Mouse (Mus musculus) c-Kit-positive CD71-negative TER-119-negative erythroid progenitor cells, embryonic 14.5 days (primary cell): Measurements from ENCODE around the gene Fgfr2.
"Not testable (repeated sequence)": the region's sequence is repeated elsewhere in the genome, so short reads cannot be mapped to it uniquely, and the experiment has no call there.

Experiments
- DNase-seq: peaks from one replicate; pipeline ENCODE4 v3.0.0-alpha.2; 2013; ENCODE audit warnings: low read depth

Fgfr2 gene

DNA sequence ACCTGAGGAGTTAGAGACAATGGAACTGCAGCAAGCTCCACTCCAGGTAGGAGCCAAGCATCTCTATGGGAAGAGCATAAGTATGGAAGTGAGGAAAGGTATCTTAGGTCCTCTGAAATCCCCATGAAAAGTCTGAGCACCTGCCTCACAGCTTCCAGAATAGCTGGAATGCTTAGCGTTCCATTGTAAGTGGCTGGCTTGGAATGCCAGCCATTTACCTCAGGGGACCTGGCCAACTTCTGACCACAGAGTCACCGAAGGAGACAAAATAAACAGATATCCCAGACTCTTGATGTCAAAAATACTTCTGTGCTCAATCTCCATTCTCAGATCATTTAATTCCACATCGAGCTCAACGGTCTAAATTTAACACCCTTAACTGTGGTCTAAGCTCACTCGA, 2946.1 kb downstream of the Fgfr2 start:
- DNase-seq: no peak

DNA sequence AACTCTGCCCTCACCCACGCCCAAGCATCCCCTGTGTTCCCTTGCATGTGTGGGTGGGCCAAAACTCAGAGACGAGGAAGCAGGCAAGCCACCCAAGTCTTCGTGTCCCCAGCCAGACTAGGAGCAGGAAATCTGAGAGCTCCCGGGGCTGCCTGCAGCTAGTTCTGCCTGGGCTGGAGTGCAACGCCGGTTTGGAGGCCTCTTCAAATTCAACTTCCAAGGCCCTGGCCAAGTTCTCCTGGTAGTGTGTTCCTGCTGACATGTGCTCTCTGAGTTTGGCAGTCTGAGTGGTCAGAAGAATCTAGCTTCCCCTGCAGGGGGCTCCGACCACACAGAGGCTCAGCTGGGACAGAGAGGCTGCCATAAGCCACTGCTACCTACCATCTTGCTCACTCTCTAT, 2948.6 kb downstream of the Fgfr2 start:
- no peak for DNase-seq

DNA sequence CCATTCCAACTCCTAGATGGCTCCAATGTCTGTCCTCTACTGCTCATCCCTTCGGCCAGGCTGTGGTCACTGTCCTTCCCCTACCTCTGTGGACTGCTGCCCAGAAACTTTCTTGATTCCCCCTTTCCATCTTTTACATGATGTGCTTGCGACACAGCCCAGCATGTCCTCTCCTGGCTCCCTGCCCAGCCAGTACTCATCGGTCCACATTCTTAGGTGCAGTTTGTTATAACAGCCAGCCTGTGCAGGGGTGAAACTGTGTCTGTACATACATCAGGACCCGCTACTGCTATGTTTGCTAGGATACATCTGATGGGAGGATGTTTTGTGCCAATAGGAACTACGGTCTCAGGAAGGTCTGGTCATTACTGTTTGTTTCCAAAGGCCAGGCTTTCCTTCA, 2949.2 kb downstream of the Fgfr2 start:
- no peak for DNase-seq

DNA sequence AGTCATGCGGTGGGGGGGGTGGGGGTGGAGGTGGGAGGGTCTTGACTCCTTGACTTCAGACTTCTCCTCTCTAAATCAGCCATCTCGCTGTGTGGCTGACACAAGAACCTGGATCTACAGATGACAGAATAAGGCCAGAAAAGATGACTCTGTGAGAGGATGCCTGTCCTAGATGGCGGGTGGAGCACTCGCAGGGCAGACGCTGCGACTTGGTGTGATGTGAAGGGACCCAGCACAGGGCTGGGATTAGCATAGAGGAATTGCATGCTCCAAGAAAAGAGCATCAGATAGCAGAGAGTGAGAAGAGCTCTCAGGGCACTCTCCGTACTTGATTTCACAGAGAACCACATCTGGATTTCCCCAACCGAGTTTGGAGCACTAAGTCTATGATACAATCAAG, 2953.0 kb downstream of the Fgfr2 start:
- no peak for DNase-seq

DNA sequence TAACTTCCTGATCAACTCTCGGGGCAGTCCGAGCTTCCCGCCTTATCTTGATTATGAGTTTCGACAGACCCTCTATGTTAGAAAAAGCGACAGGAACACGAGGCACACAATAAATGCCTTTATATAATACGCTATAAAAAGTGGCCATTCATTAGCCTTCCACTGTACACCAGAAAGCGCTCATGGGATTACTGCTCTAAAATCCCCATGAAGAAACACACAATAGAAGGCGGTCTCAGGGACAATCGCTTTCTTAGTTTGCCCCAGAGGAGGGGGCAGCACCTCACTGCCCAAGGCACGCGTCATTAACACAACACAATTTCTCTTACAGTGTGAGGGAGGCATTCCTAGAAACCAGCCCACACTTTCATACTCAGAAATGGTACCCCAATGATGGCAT, 2954.9 kb downstream of the Fgfr2 start:
- DNase-seq: no peak

DNA sequence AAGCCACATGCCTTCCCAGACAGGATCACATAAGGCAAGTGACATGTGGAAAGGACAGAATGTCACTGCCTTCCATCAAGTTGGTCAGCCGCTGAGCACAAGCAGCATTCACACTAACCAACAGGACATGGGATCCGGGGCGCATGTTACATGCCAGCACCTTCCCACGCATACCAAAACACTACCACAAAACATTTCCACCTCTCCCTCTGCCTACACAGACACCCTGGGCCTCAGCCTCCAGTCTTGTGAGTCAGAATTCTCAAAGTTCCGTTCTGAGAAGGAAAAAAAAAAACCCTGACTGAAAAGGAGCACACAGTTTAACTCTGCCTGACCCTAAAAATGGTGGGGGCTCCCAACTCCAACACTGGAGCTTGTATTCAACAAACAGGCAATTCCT, 2955.9 kb downstream of the Fgfr2 start:
- no peak for DNase-seq

DNA sequence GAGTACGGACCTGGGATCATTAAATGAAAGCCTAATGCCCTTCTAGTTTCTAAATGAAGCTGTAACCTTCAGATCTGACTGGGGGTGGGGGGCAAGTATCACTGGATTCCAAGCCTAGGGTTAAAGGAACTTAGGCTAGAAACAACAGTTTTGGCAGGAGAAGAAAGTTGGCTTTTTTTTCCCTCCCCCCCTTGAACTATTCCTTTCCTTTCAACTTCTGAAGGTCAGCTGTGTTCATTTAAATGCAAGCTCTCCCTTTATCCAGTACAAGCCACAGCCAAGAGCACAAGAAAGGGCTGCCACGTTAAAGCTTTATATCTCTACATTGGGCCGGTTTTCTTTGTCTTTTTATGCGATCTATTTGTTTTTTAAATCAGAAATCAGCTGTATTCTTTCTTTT, 2957.0 kb downstream of the Fgfr2 start:
- DNase-seq: no peak

DNA sequence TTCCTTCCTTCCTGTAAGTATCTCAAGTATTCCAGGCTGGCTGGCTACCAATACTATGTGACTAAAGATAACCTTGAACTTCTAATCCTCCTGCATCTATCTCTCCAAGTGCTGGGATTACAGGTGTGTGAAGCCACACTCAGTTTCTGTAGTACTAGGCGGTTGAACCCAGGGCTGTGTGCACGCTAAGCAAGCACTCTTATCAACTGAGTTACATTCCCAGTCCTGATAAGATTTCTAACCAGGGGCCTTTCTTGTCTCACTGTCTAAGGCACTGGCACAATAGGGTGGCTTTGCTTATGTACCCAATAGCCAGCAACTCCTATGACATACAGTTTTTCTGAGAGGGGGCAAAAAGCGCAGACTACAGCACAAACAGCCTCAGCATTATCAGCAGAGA, 2957.7 kb downstream of the Fgfr2 start:
- DNase-seq: no peak

DNA sequence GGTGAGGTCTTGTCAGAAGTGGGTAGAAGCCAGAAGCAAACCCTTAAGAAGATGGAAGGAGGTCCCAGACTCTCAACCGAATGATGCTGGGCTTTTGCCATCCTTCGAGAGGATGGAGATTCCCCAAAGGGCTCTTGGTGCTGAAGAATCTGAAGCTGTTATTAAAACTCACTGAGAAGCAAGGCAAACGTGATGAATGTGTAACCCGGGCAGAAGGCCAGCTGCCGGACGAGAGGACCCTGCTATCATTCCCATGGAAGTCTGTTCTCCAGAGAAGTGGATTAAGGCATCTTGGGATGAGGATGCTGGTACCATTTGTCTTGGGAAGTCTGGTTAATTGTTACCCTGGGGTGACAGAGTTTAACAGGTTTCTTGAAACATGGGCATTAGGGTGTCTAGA, 2960.4 kb downstream of the Fgfr2 start:
- DNase-seq: no peak

DNA sequence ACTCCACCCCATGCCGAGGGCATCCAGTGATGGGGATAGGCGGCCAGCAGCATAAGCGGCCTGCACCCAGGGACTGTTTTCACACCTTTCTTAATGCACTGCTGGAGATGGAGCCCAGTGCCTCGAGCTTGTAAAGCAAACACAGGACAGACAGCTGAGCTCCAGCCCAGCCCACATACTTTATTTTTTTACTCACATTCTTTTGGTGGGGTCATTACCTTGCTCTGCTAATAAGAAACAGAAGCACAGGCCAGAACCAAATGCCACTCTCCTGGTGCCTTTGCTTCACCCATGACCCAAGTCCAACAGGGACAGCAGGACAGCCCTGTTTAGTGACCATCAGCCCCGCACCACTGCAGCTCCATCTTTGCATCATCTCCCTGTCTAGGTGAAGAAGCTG, 2961.6 kb downstream of the Fgfr2 start:
- DNase-seq: no peak

DNA sequence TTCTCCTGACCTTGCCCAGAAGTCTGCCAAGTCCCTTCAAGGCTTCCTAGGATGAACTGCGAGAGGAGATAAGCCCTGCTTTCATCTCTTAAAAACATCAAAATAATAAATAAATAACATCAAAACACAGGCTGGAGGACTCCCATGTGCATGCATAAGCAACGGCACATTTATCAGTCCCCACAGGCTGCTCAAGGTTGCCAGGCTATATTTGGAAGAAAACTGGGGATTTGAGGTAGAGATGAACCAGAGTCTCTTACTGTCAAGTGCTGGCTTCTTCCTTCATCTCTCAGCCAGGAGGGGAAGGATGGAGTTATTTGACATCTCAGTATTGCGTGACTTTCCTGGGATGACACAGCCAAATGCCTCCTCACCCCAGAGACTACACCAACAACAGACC, 2964.3 kb downstream of the Fgfr2 start:
- DNase-seq: no peak

DNA sequence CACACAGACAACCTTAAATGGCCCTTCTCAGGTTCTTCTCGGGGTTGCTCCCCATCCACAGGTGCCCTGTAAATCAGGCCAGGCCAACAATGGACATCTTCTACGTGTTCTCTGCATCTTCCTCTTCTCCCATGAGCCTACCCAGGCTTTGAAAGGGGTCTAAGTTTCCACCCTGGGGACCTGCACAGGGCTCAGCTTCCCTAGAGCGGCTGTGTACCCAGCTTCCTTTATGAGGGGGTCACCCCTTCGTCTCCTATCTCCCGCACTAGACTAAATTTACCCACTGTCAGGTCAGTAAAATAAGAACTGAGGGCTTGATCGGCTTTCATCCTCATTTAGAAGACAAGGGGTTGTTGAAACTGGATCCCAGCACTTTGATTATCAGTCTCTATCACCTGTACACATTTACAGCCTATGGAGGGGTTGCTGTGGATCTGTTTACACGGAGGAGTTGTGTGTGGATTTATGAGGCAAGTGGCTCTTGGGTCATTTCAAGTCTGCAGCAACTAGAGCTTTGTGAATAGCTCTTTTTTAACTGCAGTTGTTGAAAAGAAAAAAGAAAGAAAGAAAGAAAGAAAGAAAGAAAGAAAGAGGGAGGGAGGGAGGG, 2969.7 kb downstream of the Fgfr2 start:
- no peak for DNase-seq

DNA sequence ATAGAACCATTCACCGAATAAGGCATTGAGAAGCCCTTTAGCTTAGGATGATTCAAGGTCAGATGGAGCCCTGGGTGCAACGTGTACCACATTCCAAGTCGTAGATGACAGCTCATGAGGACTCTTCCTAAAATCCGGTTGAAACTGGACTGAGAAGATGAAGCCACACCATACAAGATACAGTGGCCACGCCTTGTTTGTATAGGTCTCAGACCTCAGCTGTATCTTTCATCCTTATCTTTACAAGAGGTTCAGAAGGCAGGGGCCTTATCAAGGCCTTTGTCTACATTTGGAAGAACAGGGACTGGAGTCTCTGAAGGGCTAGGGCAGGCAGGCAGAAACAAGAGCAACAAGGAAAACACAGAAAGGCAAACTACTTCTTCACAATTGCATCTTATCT, 2974.2 kb downstream of the Fgfr2 start:
- DNase-seq: no peak

DNA sequence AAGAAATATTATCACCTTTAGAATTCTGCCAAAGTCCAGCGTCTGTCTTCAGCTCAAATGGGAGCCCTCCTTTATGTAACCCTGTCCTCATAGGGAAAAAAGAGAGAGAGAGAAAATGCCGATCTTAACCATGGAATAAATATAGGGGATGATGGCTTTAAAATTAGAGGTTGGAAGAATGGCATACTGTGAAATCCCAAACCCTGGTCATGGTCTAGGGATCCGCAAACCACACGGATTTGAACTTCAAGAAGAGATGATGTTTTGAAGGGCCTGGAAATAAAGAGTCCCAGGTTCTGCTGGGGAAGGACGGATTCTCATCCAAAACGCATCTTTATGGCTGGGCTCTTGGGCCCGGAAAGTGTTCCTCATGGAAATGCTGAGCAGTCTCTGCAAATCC, 2975.9 kb downstream of the Fgfr2 start:
- no peak for DNase-seq

DNA sequence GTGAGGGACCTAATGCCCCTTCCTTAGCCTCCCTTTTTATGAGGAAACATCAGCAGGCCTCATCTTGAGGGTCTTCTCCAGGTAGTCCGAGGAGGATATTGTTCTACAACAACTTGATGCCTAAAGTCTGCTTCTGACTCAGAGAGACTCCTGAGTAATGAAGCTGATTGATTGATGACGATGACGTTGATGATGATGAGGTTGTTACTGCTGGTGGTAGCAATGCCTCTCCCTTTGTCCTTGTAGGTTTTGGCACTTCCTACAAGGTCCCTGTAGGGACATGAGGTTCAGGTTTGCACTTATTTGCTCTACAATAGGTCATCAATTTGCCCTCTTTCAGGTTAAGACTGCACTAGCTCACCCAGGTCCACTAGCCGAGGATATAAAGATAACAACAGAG, 2977.9 kb downstream of the Fgfr2 start:
- DNase-seq: no peak

DNA sequence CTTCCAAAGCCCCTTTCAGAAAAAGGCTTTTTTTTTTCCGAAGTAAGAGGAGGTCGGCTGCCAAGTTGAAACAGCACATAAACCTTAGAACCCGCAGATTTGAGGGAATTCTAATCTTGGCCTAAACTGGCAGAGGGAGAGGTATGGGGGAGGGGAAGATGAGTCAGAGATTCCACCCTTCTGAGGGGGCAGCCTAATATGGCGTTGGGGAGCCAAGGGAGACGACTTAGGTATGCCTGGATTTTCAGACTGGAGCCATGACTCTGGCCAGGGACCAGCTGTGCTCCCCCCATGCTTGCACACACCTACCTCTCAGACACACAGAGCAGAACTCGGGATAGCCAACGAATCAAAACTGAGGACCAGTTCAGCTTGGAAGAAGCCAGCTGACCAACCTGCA, 2979.8 kb downstream of the Fgfr2 start:
- no peak for DNase-seq

DNA sequence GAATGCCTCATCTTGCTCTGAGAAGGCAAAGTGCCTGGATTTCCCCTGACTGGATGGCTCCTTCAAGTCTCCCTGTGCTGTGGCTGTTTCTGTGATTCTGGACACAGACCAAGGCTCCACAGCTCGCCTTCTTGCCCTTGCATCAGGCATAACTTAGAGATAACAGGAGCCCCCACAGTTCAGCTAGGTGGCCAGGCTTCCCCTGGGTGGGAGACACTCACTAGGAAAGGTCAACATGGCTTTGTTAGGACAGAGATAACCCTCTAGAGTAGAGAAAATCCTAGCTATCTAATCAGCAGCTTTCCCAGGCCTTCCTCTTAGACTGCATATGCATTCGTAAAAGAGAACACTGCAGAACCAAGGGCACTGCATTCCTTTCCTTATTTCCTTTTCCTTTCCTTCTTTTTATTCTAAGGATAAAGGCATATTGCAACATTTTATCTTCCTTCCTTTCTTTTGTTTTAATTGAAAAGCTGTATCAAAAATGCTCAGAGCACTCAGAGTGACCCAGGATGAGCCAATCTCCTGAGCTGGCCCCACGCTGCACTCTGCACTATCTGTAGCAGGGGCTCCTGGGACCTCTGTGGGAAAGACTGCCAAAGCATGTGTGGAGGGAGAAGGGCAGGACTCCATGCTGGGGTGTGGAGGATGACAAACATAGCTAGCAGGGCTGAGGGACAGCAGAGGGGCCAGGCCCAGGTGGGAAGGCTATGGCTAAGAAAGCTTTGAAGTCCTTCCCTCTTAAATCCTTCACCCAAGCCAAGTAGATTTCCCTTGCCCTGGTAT, 2981.9 kb downstream of the Fgfr2 start:
- no peak for DNase-seq

DNA sequence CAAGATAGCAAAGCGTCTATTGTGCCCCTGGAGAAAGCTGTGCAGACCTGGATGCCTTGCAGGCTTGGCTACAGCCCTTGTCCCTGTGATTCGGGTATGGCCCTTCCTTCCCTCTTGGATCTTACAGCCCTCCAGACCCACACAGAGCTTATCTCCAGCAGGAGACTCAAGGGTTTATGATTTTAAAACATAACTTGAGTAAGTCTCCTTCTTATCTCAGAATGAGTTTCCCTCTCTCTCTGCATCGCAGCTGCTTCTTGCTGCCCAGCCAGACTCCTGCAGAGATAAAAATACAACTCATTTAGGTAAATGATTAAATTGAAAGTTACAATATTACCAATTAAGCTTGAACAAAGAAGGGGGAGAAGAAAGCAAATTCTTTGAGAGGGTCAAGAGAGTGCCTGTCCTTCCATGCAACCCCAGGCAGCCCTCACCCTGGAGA, 2988.2 kb downstream of the Fgfr2 start:
- no peak for DNase-seq

DNA sequence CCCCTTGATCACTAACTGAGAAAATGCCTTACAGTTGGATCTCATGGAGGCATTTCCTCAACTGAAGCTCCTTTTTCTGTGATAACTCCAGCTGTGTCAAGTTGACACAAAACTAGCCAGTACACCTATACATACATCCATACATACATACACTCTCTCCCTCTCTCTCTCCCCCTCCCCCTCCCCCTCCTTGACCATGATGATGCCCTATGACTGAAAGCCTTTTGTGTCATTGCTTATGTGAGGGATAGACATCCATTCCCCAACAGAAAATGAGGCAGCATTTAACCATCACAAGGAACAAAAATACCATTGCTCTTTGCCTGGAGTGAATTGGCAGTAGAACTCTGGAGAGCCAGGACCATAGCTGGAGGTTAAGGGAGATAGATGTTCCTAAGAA, 2988.7 kb downstream of the Fgfr2 start:
- not testable (repeated sequence) for DNase-seq

DNA sequence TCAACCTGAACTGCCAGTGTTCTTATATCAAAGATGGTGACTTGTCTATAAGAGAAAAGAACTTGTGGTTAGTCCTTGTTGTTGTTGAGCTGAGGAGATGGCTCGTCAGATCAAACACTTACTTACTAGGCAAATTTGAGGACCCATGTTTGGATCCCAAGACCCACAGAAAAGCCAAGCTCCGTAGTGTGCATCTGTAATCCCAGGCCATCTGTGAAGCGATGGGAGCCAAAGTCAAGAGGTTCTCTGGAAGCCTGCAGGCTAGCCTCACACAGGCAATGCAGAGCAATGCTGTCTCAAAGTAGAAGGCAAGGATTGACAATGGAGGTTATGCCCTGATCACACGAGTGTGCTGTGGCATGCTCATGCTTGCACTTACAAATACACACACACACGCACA, 2992.9 kb downstream of the Fgfr2 start:
- no peak for DNase-seq

DNA sequence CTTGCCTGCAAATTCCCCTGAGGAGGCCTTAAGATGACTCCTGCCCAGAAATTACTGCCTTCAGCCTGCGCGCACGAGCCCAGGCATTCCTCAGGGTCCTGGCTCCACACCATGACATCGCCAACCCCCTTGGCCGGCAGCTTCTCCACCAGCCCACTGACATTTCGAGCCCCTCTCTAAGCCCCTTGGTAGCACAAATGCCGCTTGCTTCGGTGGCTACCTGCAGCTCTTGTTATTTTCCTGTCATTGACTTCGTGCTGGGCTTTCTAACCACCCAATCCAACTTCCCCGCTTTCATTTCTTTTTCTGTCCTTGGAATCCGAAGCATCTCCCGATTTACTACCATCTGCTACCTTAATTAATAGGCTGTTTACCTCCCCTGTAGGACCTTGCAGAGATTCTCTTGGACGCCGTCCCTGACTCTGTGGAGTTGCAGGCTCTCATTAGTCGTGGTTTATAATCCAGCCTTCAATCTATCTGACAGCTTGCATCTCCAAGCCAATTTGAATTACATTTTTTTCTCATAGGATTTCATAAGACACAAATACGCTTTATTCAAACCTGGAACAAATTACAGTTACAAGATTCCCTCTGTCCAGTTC, 2993.7 kb downstream of the Fgfr2 start:
- no peak for DNase-seq

DNA sequence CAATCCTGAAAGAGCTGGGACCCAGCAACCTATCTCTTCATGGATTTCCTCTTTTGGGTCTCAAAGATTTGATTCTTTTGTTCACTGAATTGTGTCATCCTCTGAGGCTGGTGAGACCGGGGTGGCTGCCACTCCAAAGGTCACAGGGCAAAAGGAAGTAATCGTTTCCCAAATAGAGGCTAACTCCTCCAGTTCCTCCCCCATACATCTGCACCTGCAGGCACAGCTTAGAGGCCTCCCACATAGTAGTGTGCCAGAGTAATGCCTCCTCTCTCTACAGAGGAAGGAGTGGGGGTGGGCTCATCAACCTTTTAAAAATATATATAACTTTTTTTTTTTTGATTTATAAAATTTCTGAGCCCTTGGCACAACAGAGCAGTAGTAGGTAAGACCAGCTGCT, 3001.6 kb downstream of the Fgfr2 start:
- DNase-seq: no peak

DNA sequence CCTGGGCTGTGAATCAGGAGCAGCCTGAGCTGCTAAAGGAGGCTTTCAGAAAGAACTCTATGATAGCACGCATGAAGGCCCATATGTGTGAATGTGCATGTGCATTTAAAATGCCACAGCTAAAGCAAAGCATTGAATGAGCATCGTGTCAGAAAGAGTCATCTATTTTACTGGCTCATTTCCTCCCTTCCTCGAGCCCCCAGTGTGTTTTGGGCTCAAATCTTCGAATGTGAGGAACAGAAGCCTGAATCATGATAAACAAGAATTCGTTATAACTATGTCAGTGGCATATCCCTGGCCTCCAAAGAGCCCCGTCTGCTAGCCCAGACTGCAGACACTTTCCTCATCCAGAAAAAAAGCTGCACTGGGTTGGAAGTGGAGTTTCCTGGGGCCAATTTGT, 3003.7 kb downstream of the Fgfr2 start:
- DNase-seq: no peak

DNA sequence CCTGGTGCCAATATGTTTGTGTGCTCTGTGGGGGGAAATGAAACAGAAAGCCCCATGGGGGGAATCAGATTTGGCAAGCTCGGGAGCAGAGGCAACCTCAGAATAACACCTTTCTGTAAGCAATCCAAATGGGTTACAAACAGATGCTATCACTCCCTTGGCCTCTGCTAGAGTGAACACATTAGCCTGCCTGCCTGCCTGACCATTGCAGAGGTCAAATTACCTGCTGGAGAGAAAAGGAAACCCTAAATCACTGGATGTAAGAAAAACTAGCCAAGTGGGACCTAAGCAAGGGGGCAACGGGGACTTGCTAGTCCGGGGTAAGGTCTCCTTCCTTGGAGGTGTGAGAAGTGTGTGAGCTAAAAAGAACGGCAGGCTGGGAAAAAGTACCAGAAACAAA, 3004.4 kb downstream of the Fgfr2 start:
- no peak for DNase-seq
